Mouse (Mus musculus): ENCODE results near the gene Crat. TPM values are rescaled to one million over a fixed set of nuclear protein-coding genes. Genes with fewer than 3 reads are reported as not detected.

Crat gene
- polyA plus RNA-seq, 1 experiment from 2014 or later, result 37.4 TPM

DNA sequence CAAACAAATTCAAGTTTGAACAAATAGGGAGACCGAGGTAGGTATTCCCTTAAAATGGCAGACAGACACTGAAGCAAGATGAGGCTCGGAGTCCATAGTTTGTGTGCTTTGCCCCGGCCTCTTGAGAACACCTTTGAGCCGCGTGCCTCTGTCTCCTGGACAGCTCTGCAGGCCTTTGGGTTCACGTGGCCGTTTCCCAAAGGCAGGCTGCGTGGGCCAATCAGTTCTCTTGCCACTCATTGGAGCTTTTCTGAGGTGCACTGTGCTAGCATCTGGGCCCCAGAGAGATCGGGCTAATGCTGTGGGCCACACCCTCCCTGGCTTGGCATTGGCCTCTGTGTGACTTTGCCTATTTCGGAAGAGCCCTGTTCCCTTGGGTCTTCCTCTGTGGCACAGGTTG is 39.7 kb downstream of the Crat start:
- Histone ChIP-seq H3K4me1 (ENCODE audit: insufficient read depth, low read depth, low read length) (no peaks in the 10 kb centered on the region), H3K4me2 (replicated peaks; ENCODE audit: low read depth, low read length) (no peak overlapping the region), H3K27ac (ENCODE audit: low read length) (no peak overlapping the region), H3K9ac (replicated peaks; ENCODE audit: low read depth) (no peak overlapping the region), H3K36me3 (ENCODE audit: insufficient read depth, low read length) (peaks cover 20% of the 10 kb centered on the region; the same call in 1 of the 2 replicates), H3K27me3 (replicated peaks; ENCODE audit: insufficient read depth, low read length) (no peaks in the 10 kb centered on the region), H3K9me3 (ENCODE audit: low read length) (no peaks in the 10 kb centered on the region), H3K4me3 (ENCODE audit: low read depth, low read length) (no peak overlapping the region)
- DNase-seq (ENCODE audit: low spot score), result no peak
- TF ChIP-seq EP300 (IDR thresholded peaks at IDR 0.05) (no peak), CTCF (IDR thresholded peaks at IDR 0.05) (no peak)
- WGBS, result 90% methylated on average over 10 of the region's 10 CpGs
- no peak for ATAC-seq

DNA sequence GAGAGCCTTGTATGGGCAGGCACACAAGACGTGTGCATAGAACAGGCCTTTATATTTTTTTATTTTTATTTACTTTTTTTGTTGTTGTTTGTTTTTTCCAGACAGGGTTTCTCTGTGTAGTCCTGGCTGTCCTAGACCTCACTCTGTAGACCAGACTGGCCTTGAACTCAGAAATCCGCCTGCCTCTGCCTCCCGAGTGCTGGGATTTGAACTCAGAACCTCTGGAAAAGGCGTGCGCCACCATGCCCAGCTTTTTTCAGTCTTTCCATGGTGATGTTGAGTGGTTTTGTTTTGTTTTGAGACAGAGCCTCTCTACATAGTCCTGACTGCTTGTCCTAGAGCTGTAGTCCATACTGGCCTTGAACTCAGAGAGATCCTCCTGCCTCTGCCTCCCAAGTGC is 42.9 kb downstream of the Crat start:
- Histone ChIP-seq H3K9ac (replicated peaks; ENCODE audit: low read depth) (no peak overlapping the region), H3K4me3 (ENCODE audit: low read depth, low read length) (no peak overlapping the region), H3K36me3 (ENCODE audit: insufficient read depth, low read length) (peaks cover 31% of the 10 kb centered on the region; the same call in 1 of the 2 replicates), H3K27ac (ENCODE audit: low read length) (no peak overlapping the region), H3K4me2 (replicated peaks; ENCODE audit: low read depth, low read length) (no peak overlapping the region), H3K27me3 (replicated peaks; ENCODE audit: insufficient read depth, low read length) (no peaks in the 10 kb centered on the region), H3K9me3 (ENCODE audit: low read length) (no peaks in the 10 kb centered on the region), H3K4me1 (ENCODE audit: insufficient read depth, low read depth, low read length) (no peaks in the 10 kb centered on the region)
- TF ChIP-seq EP300 (IDR thresholded peaks at IDR 0.05) (no peak), CTCF (IDR thresholded peaks at IDR 0.05) (no peak)
- no peak for ATAC-seq
- no peak for DNase-seq (ENCODE audit: low spot score)
- 95% methylated on average over 5 of the region's 5 CpGs for WGBS

DNA sequence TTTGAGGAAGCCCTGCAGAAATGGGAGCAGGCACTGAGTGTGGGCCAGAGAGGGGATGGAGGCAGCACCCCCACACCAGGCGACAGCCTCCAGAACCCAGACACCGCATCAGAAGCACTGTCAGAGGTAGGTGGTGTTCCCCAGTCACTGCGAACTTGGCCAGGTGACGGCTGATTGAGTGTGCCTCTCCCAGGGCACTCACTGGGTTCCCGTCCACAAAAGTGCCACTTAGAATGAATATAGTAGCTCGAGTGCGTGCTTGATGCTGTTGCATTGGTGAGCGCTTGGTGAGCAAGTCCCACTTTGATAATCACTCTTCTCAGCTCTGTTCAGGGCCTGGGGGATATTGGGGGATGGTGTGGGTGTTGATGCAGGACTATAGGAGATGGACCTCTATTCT is 44.1 kb downstream of the Crat start:
- WGBS, result 71% methylated on average over 8 of the region's 8 CpGs

DNA sequence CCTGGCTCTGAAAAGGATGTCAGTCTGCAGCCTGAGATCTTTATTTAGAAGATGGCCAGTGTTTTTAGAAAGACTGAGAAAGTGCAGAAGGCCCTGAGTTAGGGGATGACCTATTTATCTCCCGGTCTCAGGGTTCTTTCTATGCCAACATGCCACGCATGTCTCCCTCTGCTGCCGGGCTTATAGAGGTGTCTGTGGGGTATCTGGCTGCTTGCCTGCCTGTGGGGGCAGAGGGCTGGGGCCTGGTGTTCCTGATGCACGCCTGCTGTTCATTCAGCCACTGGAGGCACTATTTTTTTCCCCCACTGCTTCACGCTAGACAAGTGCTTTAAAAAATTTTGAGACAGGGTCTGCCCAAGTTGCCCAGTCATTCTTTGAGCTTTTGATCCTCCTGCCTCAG is 49.4 kb downstream of the Crat start:
- H3K36me3 ChIP-seq (ENCODE audit: insufficient read depth, low read length), result peaks cover 17% of the 10 kb centered on the region; the same call in 1 of the 2 replicates
- H3K4me1 ChIP-seq (ENCODE audit: insufficient read depth, low read depth, low read length), result peaks cover 11% of the 10 kb centered on the region; the same call in 1 of the 2 replicates
- H3K9me3 ChIP-seq (ENCODE audit: low read length), result no peaks in the 10 kb centered on the region
- no peak overlapping the region for H3K4me2 ChIP-seq (replicated peaks; ENCODE audit: low read depth, low read length)
- 50% methylated on average over 5 of the region's 5 CpGs for WGBS
- H3K9ac ChIP-seq (replicated peaks; ENCODE audit: low read depth), result no peak overlapping the region
- DNase-seq (ENCODE audit: low spot score) (peak; percentile 50), ATAC-seq (no peak)
- H3K27me3 ChIP-seq (replicated peaks; ENCODE audit: insufficient read depth, low read length), result no peaks in the 10 kb centered on the region
- no peak overlapping the region for H3K4me3 ChIP-seq (ENCODE audit: low read depth, low read length)
- peak overlapping the region; percentile 47; the same call in 1 of the 2 replicates for H3K27ac ChIP-seq (ENCODE audit: low read length)
- TF ChIP-seq EP300 (IDR thresholded peaks at IDR 0.05) (no peak), CTCF (IDR thresholded peaks at IDR 0.05) (peak; percentile 38; the same call in 1 of the 2 replicates)

More for the DNA sequence above, 44.1 kb downstream of the Crat start:
- Histone ChIP-seq H3K27me3 (replicated peaks; ENCODE audit: insufficient read depth, low read length) (no peaks in the 10 kb centered on the region), H3K9ac (replicated peaks; ENCODE audit: low read depth) (no peak overlapping the region), H3K36me3 (ENCODE audit: insufficient read depth, low read length) (peaks cover 31% of the 10 kb centered on the region; the same call in 1 of the 2 replicates), H3K4me2 (replicated peaks; ENCODE audit: low read depth, low read length) (no peak overlapping the region), H3K4me1 (ENCODE audit: insufficient read depth, low read depth, low read length) (no peaks in the 10 kb centered on the region), H3K4me3 (ENCODE audit: low read depth, low read length) (no peak overlapping the region), H3K9me3 (ENCODE audit: low read length) (no peaks in the 10 kb centered on the region), H3K27ac (ENCODE audit: low read length) (no peak overlapping the region)
- TF ChIP-seq CTCF (IDR thresholded peaks at IDR 0.05), result no peak
- TF ChIP-seq EP300 (IDR thresholded peaks at IDR 0.05), result no peak
- peak; percentile 70 for DNase-seq (ENCODE audit: low spot score)
- ATAC-seq, result peak; percentile 86

DNA sequence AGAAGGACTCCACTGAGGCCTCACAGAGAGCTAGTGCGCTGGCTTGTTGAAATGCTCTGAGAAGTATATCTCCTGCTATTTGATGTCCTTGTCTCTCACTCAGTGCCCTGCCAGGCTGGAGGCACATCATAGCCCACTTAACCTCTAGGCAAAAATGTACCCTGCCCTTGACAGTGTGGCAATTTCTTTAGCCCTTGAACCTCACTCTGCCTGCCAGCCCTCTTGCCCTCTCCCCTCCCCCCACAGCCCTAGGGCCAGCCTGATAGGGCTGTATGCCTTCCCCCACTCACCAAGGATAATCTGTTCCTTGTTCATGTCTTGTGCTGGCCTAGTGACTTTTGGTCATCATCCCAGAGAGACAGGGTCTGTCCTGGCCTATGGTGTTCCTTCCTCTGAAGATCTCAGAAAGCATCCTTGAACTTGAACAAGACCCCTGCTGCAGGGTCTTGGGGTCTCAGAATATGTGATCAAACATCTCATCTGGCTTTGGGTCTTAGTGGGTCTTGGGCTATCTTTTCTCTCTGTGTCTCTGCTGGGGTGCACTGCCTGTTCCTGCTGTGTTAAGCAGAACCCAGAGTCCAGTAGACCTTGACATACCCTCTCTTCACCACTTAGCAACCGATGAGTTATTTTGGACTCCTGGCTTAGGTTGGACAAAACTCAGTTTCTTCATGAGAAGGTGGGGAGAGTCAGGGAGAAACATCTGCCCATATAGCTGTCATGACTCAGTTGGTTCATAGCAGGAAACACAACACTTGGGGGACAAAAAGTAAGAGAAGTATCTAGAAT is 50.1 kb downstream of the Crat start:
- 0 out of 2 replicates have a peak overlapping the region, but pooled peaks have one; percentile 10 for H3K4me3 ChIP-seq (ENCODE audit: low read depth, low read length)
- peak overlapping the region; percentile 76 for H3K4me2 ChIP-seq (replicated peaks; ENCODE audit: low read depth, low read length)
- H3K9me3 ChIP-seq (ENCODE audit: low read length), result no peaks in the 10 kb centered on the region
- TF ChIP-seq EP300 (IDR thresholded peaks at IDR 0.05) (no peak), CTCF (IDR thresholded peaks at IDR 0.05) (no peak)
- ATAC-seq, result no peak
- peaks cover 11% of the 10 kb centered on the region; the same call in 1 of the 2 replicates for H3K4me1 ChIP-seq (ENCODE audit: insufficient read depth, low read depth, low read length)
- no peaks in the 10 kb centered on the region for H3K27me3 ChIP-seq (replicated peaks; ENCODE audit: insufficient read depth, low read length)
- peaks cover 17% of the 10 kb centered on the region; the same call in 1 of the 2 replicates for H3K36me3 ChIP-seq (ENCODE audit: insufficient read depth, low read length)
- WGBS, result 74% methylated on average over 2 of the region's 2 CpGs
- 0 out of 2 replicates have a peak overlapping the region, but pooled peaks have one; percentile 35 for H3K27ac ChIP-seq (ENCODE audit: low read length)
- H3K9ac ChIP-seq (replicated peaks; ENCODE audit: low read depth), result 0 out of 2 replicates have a peak overlapping the region, but pooled peaks have one; percentile 61
- DNase-seq (ENCODE audit: low spot score), result no peak
